Mouse (Mus musculus): ENCODE measurements around the gene Auts2. TPM values are rescaled to one million over a fixed set of nuclear protein-coding genes. Genes with fewer than 3 reads are reported as not detected.

The Auts2 gene
- polyA plus RNA-seq, 1 experiment from 2014 or later, result 90.6 TPM

GRCm38 (mm10) chr5:131673696-131674095, 869.4 kb downstream of the Auts2 start:
- H3K27me3 ChIP-seq, result no peaks in the 10 kb centered on the region; the same call in 1 of the 2 replicates
- H3K4me2 ChIP-seq (replicated peaks), result no peak overlapping the region
- no peak overlapping the region for H3K4me3 ChIP-seq
- H3K9me3 ChIP-seq (replicated peaks), result no peaks in the 10 kb centered on the region
- no peaks in the 10 kb centered on the region for H3K36me3 ChIP-seq
- H3K9ac ChIP-seq, result no peak overlapping the region
- H3K4me1 ChIP-seq, result peaks cover 6% of the 10 kb centered on the region; the same call in 1 of the 2 replicates
- no peak overlapping the region for H3K27ac ChIP-seq
- WGBS, result 80% methylated on average over 4 of the region's 4 CpGs
- no peak for ATAC-seq (ENCODE audit: low FRiP score)

GRCm38 (mm10) chr5:131665068-131665467, 878.1 kb downstream of the Auts2 start:
- no peak overlapping the region for H3K9ac ChIP-seq
- 71% methylated on average over 8 of the region's 8 CpGs for WGBS

GRCm38 (mm10) chr5:131664657-131665056, 878.5 kb downstream of the Auts2 start:
- no peak for ATAC-seq (ENCODE audit: low FRiP score)
- Histone ChIP-seq H3K4me2 (replicated peaks) (no peak overlapping the region), H3K4me1 (peaks cover 19% of the 10 kb centered on the region), H3K9ac (no peak overlapping the region), H3K9me3 (replicated peaks) (no peaks in the 10 kb centered on the region), H3K27ac (no peak overlapping the region), H3K4me3 (no peak overlapping the region), H3K27me3 (no peaks in the 10 kb centered on the region), H3K36me3 (no peaks in the 10 kb centered on the region)
- WGBS, result 80% methylated on average over 7 of the region's 7 CpGs

More at GRCm38 (mm10) chr5:131665068-131665467, 878.1 kb downstream of the Auts2 start:
- no peaks in the 10 kb centered on the region for H3K36me3 ChIP-seq
- H3K9me3 ChIP-seq (replicated peaks), result no peaks in the 10 kb centered on the region
- H3K4me3 ChIP-seq, result no peak overlapping the region
- H3K27ac ChIP-seq, result no peak overlapping the region
- no peaks in the 10 kb centered on the region for H3K27me3 ChIP-seq
- no peak for ATAC-seq (ENCODE audit: low FRiP score)
- no peak overlapping the region for H3K4me2 ChIP-seq (replicated peaks)
- H3K4me1 ChIP-seq, result peaks cover 19% of the 10 kb centered on the region

DNA sequence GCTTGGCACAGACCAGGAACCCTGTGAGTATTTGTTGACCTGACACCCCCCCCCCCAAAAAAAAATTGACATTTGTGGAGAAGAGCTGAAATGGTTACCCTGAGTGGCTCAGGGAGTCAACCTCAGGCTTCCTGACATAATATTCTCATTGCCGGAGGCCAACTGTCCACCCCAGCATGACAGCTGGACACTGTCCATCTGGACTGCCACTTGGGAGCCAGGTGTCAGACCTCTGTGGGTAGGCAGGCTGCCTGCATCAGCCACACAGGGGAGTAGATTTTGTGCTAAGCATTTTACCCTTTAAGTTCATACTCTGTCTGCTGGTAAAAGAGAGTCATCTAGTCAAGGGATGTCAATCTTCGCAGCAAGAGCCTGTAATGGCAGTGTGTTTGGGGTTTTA, 880.5 kb downstream of the Auts2 start:
- Histone ChIP-seq H3K4me1 (peaks cover 32% of the 10 kb centered on the region), H3K4me2 (replicated peaks) (no peak overlapping the region), H3K27ac (no peak overlapping the region), H3K27me3 (no peaks in the 10 kb centered on the region), H3K4me3 (no peak overlapping the region), H3K9me3 (replicated peaks) (no peaks in the 10 kb centered on the region), H3K9ac (no peak overlapping the region), H3K36me3 (no peaks in the 10 kb centered on the region)
- WGBS, result 59% methylated on average over 2 of the region's 2 CpGs
- no peak for ATAC-seq (ENCODE audit: low FRiP score)

DNA sequence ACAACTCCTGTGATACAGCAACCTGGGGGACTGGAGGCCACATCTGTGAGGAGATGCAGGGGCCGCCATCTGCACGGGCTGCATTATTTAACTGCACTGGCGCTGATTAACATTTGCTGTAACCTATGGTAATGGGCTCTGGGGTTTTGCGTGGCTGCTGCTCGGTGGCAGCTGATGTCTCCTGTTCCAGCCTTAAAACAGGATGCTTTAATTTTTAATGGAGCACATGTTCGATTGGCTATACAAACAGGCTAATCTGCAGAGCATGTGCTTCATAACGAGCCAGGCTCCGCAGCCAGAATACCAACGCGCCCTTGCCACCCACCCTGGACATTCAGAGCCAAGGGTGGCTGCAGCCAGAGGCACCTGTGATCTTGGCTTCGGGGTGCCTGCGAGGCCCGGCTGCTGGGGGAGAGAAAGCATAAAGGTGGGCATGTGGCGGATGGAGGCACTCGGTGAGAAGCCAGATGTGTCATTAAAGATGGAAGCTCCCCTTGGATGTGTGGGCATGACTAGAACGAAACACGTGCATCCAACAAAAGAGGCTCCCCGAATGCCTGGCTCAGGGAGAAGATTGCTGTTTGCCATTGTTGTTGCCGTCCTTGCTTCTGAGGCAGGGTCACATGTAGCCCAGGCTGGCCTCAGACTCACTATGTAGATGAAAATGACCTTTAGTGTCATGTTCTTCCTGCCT, 884.2 kb downstream of the Auts2 start:
- H3K27me3 ChIP-seq, result no peaks in the 10 kb centered on the region
- no peak overlapping the region for H3K4me3 ChIP-seq
- H3K27ac ChIP-seq, result peak overlapping the region; percentile 64
- H3K9me3 ChIP-seq (replicated peaks), result no peaks in the 10 kb centered on the region
- H3K36me3 ChIP-seq, result no peaks in the 10 kb centered on the region
- peaks cover 21% of the 10 kb centered on the region for H3K4me1 ChIP-seq
- no peak overlapping the region for H3K4me2 ChIP-seq (replicated peaks)
- H3K9ac ChIP-seq, result no peak overlapping the region
- 65% methylated on average over 19 of the region's 19 CpGs for WGBS
- peak; percentile 73 for ATAC-seq (ENCODE audit: low FRiP score)

DNA sequence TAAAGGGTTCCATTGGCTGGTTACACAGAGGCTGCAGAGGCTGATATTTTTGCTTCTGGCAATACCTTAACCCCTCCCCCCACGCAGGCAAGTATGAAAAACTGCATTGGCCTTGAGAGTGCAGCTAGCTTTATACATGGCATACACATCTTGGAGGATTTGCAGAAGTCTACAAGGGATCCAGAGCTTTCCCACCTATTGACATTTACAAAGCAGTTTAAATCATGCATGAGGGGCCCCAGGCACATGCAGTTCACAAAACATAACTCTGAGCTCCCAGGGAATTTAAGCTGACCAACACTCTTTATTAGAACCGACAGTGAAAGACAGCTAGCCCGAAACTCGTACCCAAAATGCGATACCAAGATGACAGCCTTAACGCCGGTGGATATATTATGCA, 888.9 kb downstream of the Auts2 start:
- H3K4me1 ChIP-seq, result peaks cover 37% of the 10 kb centered on the region
- no peak for ATAC-seq (ENCODE audit: low FRiP score)
- H3K4me3 ChIP-seq, result no peak overlapping the region
- H3K9me3 ChIP-seq (replicated peaks), result no peaks in the 10 kb centered on the region
- no peak overlapping the region for H3K4me2 ChIP-seq (replicated peaks)
- H3K36me3 ChIP-seq, result no peaks in the 10 kb centered on the region
- no peak overlapping the region; the same call in 1 of the 2 replicates for H3K27ac ChIP-seq
- 48% methylated on average over 7 of the region's 7 CpGs for WGBS
- no peak overlapping the region for H3K9ac ChIP-seq
- peaks cover 20% of the 10 kb centered on the region for H3K27me3 ChIP-seq

- Histone ChIP-seq H3K9me3 (replicated peaks) (no peaks in the 10 kb centered on the region), H3K4me3 (no peak overlapping the region), H3K4me2 (replicated peaks) (no peak overlapping the region), H3K9ac (no peak overlapping the region), H3K4me1 (peaks cover 57% of the 10 kb centered on the region), H3K27ac (peak overlapping the region; percentile 35; the same call in 1 of the 2 replicates), H3K36me3 (no peaks in the 10 kb centered on the region), H3K27me3 (peaks cover 28% of the 10 kb centered on the region)
- 35% methylated on average over 11 of the region's 11 CpGs for WGBS
- no peak for ATAC-seq (ENCODE audit: low FRiP score)
These were observed 892.7 kb downstream of the Auts2 start for GRCm38 (mm10) chr5:131650381-131650891.

DNA sequence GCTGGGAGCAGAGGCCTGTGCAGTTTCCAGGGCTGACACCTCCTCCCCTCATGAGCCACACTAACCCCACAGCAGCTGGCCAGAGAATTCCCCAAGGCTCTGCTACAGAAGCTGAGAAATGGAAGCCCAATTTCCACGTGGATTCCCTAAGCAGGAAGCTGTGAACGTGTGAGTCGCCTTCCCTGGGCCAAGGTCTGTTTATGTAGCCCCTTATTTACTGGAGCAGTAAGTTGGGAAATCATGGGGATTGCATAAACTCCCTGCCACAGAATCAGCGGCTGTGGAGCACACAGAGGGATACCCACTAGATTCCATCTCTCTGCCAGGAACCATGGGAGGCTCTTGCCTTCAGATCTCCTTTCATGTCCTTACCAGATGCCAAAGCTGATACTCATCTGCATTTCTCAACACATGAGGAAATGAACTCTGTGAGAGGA, 895.4 kb downstream of the Auts2 start:
- Histone ChIP-seq H3K27me3 (peaks cover 31% of the 10 kb centered on the region), H3K36me3 (no peaks in the 10 kb centered on the region), H3K4me3 (no peak overlapping the region), H3K9ac (peak overlapping the region; percentile 27; the same call in 1 of the 2 replicates), H3K9me3 (replicated peaks) (no peaks in the 10 kb centered on the region), H3K4me1 (peaks cover 69% of the 10 kb centered on the region), H3K4me2 (replicated peaks) (no peak overlapping the region), H3K27ac (peak overlapping the region; percentile 67)
- no peak for ATAC-seq (ENCODE audit: low FRiP score)
- 18% methylated on average over 4 of the region's 4 CpGs for WGBS

DNA sequence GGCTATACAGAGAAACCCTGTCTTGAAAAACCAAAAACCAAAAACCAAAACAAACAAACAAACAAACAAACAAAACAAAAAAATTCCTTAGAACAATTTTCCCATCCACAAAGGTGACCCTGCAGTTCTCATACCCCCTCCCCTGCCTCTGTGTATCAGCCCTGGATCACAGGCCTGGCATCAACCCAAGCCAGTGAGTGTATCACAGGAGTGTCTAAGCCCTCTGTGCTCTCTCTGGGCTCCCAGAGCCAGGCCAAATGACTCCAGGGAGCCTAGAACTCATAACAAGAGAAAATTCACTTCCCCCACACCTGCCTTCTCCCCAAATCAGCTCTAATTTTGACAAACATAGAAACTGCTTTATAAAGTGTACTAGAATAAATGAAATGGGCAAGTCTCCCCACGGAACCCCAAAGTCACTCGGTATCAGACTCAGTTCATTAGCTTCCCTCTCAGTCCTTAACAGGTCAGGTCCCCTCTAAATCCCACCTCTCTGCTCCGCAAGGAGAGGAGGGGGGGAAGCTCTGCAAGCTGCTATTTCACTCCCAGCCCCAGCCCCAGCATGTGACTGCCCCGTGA, 896.0 kb downstream of the Auts2 start:
- H3K36me3 ChIP-seq, result no peaks in the 10 kb centered on the region
- 34% methylated on average over 4 of the region's 4 CpGs for whole genome bisulfite sequencing
- peaks cover 33% of the 10 kb centered on the region for H3K27me3 ChIP-seq
- peak overlapping the region; percentile 67 for H3K27ac ChIP-seq
- ATAC-seq (ENCODE audit: low FRiP score), result no peak
- H3K4me3 ChIP-seq, result no peak overlapping the region
- 0 out of 2 replicates have a peak overlapping the region, but pooled peaks have one; percentile 27 for H3K9ac ChIP-seq
- peaks cover 74% of the 10 kb centered on the region for H3K4me1 ChIP-seq
- no peaks in the 10 kb centered on the region for H3K9me3 ChIP-seq (replicated peaks)
- no peak overlapping the region for H3K4me2 ChIP-seq (replicated peaks)

DNA sequence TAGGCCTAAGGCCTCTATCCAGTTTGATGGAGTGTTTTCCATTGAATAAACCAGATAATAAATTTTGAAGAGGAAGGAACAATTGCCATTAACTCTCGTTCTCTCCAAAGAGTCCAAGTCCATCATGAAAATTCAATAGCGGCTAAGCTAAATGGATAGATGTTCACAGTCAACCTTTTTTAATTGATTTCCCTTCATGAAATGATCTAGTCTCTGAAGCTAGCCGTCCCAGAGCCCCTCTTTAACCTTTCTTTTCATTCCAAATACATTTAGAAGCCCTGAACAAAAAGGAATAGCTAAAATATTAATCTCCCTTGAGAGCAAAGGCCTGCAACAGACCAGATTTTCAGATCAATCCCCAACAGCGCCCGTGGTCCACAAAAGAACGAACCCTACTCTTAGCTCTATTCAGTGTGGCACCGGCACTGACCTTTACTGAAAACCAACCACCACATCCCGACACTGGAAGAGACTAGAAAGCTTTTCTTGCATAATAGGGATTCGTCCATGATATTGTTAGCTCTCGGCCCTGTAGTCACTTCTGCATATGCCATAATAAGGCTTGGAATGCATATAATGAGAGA, 896.9 kb downstream of the Auts2 start:
- H3K27ac ChIP-seq, result peak overlapping the region; percentile 62
- no peaks in the 10 kb centered on the region for H3K9me3 ChIP-seq (replicated peaks)
- 29% methylated on average over 10 of the region's 10 CpGs for WGBS
- ATAC-seq (ENCODE audit: low FRiP score), result no peak; the same call in 1 of the 2 replicates
- peaks cover 83% of the 10 kb centered on the region for H3K4me1 ChIP-seq
- no peak overlapping the region for H3K9ac ChIP-seq
- H3K27me3 ChIP-seq, result peaks cover 30% of the 10 kb centered on the region
- no peak overlapping the region for H3K4me2 ChIP-seq (replicated peaks)
- H3K4me3 ChIP-seq, result no peak overlapping the region
- H3K36me3 ChIP-seq, result no peaks in the 10 kb centered on the region

- Histone ChIP-seq H3K9me3 (replicated peaks) (no peaks in the 10 kb centered on the region), H3K4me2 (replicated peaks) (no peak overlapping the region), H3K27me3 (peaks cover 25% of the 10 kb centered on the region; the same call in 1 of the 2 replicates), H3K27ac (peak overlapping the region; percentile 62), H3K9ac (no peak overlapping the region), H3K36me3 (no peaks in the 10 kb centered on the region), H3K4me3 (no peak overlapping the region), H3K4me1 (peaks cover 81% of the 10 kb centered on the region)
- ATAC-seq (ENCODE audit: low FRiP score), result peak; percentile 77
- WGBS, result 18% methylated on average over 18 of the region's 18 CpGs
These were observed 897.6 kb downstream of the Auts2 start for GRCm38 (mm10) chr5:131645341-131646191.

GRCm38 (mm10) chr5:131644331-131644730, 898.8 kb downstream of the Auts2 start:
- Histone ChIP-seq H3K4me2 (replicated peaks) (no peak overlapping the region), H3K9ac (no peak overlapping the region), H3K4me1 (peaks cover 74% of the 10 kb centered on the region), H3K9me3 (replicated peaks) (no peaks in the 10 kb centered on the region), H3K4me3 (no peak overlapping the region), H3K36me3 (no peaks in the 10 kb centered on the region), H3K27me3 (peaks cover 17% of the 10 kb centered on the region), H3K27ac (no peak overlapping the region)
- ATAC-seq (ENCODE audit: low FRiP score), result no peak
- 70% methylated on average over 6 of the region's 6 CpGs for WGBS
